11 mouse cellular contexts compared by ENCODE assay signal in genomic region chr8:120947240-120947639, GRCm38 (mm10).
DNase-seq lines count a peak whose midpoint lies in the region; ATAC-seq lines count a peak whose summit lies in the region.
"Had no signal": no experiment of that assay in that cellular context is flagged by ENCODE, and none has a peak within 500 bp of the region (broad histone marks: within the 10 kb centered on the region; RNA-seq: fewer than 3 reads in every experiment).

No protein-coding gene starts in this region.

- H3K27ac ChIP-seq in kidney, embryonic 16.5 days (ENCODE audit: low read length): peak overlapping the region; percentile 2; the same call in 1 of the 2 replicates
- H3K27ac ChIP-seq: hindbrain, postnatal 0 days had no signal

- H3K36me3 ChIP-seq in kidney, embryonic 16.5 days (ENCODE audit: insufficient read depth, low read length): no peaks in the 10 kb centered on the region

- H3K9me3 ChIP-seq in kidney, embryonic 16.5 days (ENCODE audit: low read length): no peaks in the 10 kb centered on the region

- no peak for ATAC-seq in kidney, embryonic 16.5 days (ENCODE audit: low FRiP score, low TSS enrichment)
- ATAC-seq: forebrain, embryonic 16.5 days; hindbrain, postnatal 0 days had no signal

- peaks cover 22% of the 10 kb centered on the region for H3K4me1 ChIP-seq in kidney, embryonic 16.5 days (ENCODE audit: insufficient read depth, low read length)

- intact Hi-C loops in gastrocnemius, postnatal 14 days (cut with DNase I; ENCODE audit: low total_unique reads): no loop called here

- DNase-seq in gastrocnemius, adult 18-20 months (ENCODE audit: low spot score): peak; percentile 42
- DNase-seq in gastrocnemius, postnatal 14 days: no peak
- DNase-seq in fibroblast of lung, adult 2 months (ENCODE audit: low read depth): peak; percentile 81
- peak; percentile 43 for DNase-seq in skeletal muscle tissue, adult 2 months (ENCODE audit: low read depth, low spot score)
- no peak for DNase-seq in layer of hippocampus, postnatal 25 days (ENCODE audit: extremely low spot score in 1 of 2, low spot score in 1 of 2)
- no peak for DNase-seq in cerebellum, adult 11 months
- no peak for DNase-seq in frontal cortex, adult 2 months (ENCODE audit: extremely low spot score in 1 of 2, low spot score in 1 of 2)
- DNase-seq: thymus, postnatal 36 days had no signal

- H3K27me3 ChIP-seq in kidney, embryonic 16.5 days (ENCODE audit: insufficient read depth, low read length): peaks cover 69% of the 10 kb centered on the region

- no peak overlapping the region for H3K4me3 ChIP-seq in kidney, embryonic 16.5 days (ENCODE audit: low read length)

- H3K4me2 ChIP-seq in kidney, embryonic 16.5 days (replicated peaks; ENCODE audit: low read depth, low read length): no peak overlapping the region

- 11% methylated on average over 10 of the region's 10 CpGs for WGBS in kidney, embryonic 16.5 days

- H3K9ac ChIP-seq in kidney, embryonic 16.5 days (replicated peaks; ENCODE audit: low read length): no peak overlapping the region

Comparison
In these comparisons a context has a peak if more than half of its experiments do, and no peak if none do; other contexts are left out.
1. DNase-seq: peak in gastrocnemius, adult 18-20 months (single experiment), fibroblast of lung, adult 2 months (single experiment) and skeletal muscle tissue, adult 2 months (single experiment); none in gastrocnemius, postnatal 14 days (single experiment), layer of hippocampus, postnatal 25 days (0 of 2), cerebellum, adult 11 months (single experiment) and frontal cortex, adult 2 months (0 of 2).